Mouse (Mus musculus) lung, postnatal 0 days (tissue): ENCODE results near the gene Rnf217. TPM values are rescaled to one million over a fixed set of nuclear protein-coding genes. Genes with fewer than 3 reads are reported as not detected.
A peak's percentile ranks its signal among the peaks of the same experiment; 100 is the strongest.

ENCODE experiments used
- ATAC-seq: fragments of 200-750 bp; cut with Nextera tagmentation; 2 replicates; pipeline ENCODE4 v1.8.0; 2017; ENCODE audit warnings: moderate library complexity
- DNase-seq: peaks from one replicate; pipeline ENCODE4 v3.0.0-alpha.2; 2016; ENCODE audit warnings: low spot score
- H3K27ac ChIP-seq: fragments of 300-500 bp; sonication (generic); 2 replicates; pipeline ENCODE4 v1.5.1; 2014; ENCODE audit warnings: antibody characterized with exemption, mild to moderate bottlenecking, low read length, mixed read lengths
- H3K27me3 ChIP-seq: fragments of 300-500 bp; sonication (generic); replicated peaks from 2 replicates; pipeline ENCODE4 v1.6.1; 2014; ENCODE audit warnings: low read length, mixed read lengths; ENCODE audit not compliant: insufficient read depth
- H3K36me3 ChIP-seq: fragments of 300-500 bp; sonication (generic); 2 replicates; pipeline ENCODE4 v1.6.1; 2014; ENCODE audit warnings: low read length, mixed read lengths; ENCODE audit not compliant: insufficient read depth
- H3K4me1 ChIP-seq: fragments of 300-500 bp; sonication (generic); 2 replicates; pipeline ENCODE4 v1.6.1; 2014; ENCODE audit warnings: antibody characterized with exemption, low read depth, low read length, mixed read lengths; ENCODE audit not compliant: insufficient read depth
- H3K4me2 ChIP-seq: fragments of 300-500 bp; sonication (generic); replicated peaks from 2 replicates; pipeline ENCODE4 v1.6.1; 2014; ENCODE audit warnings: low read depth, mild to moderate bottlenecking, low read length, moderate library complexity, mixed read lengths
- H3K4me3 ChIP-seq: fragments of 300-500 bp; sonication (generic); 2 replicates; pipeline ENCODE4 v1.5.1; 2014; ENCODE audit warnings: low read depth, low read length
- H3K9ac ChIP-seq: fragments of 300-500 bp; sonication (generic); replicated peaks from 2 replicates; pipeline ENCODE4 v1.6.1; 2014; ENCODE audit warnings: low read depth, mild to moderate bottlenecking
- H3K9me3 ChIP-seq: fragments of 300-500 bp; sonication (generic); 2 replicates; pipeline ENCODE4 v1.6.1; 2016; ENCODE audit warnings: low read length, mixed read lengths
- CTCF ChIP-seq: IDR thresholded peaks from 2 replicates; pipeline ENCODE4 v1.5.1; 2016; ENCODE audit warnings: antibody characterized with exemption, mild to moderate bottlenecking
- EP300 ChIP-seq: IDR thresholded peaks from 2 replicates; pipeline ENCODE4 v1.6.1; 2016; ENCODE audit warnings: antibody characterized with exemption, mild to moderate bottlenecking, control low read depth
- WGBS: fragments of 180-500 bp; shearing (Covaris S2); extraction: QIAGEN DNeasy Blood & Tissue Kit; methylation state at CpG from one replicate; pipeline ENCODE4 v1.1.7; 2014; 5-methylcytosine and 5-hydroxymethylcytosine counted together
- polyA plus RNA-seq: library from polyadenylated mRNA; unstranded; fragments of >200 nt; fragmentation: Nextera tagmentation; extraction: Ambion mirVana; gene quantifications from 2 replicates; pipeline ENCODE4 v1.2.1, GENCODE M21; 2015

Rnf217 gene
- polyA plus RNA-seq, 1 experiment from 2014 or later: 1.6 TPM

GRCm38 (mm10) chr10:31535046-31535445 is 73.9 kb downstream of the Rnf217 start:
- no peak for ATAC-seq
- Histone ChIP-seq H3K9me3 (no peaks in the 10 kb centered on the region), H3K27me3 (no peaks in the 10 kb centered on the region), H3K4me3 (no peak overlapping the region), H3K4me2 (no peak overlapping the region), H3K36me3 (no peaks in the 10 kb centered on the region), H3K27ac (no peak overlapping the region), H3K4me1 (no peaks in the 10 kb centered on the region; the same call in 1 of the 2 replicates), H3K9ac (no peak overlapping the region)
- no peak for DNase-seq
- 94% methylated on average over 2 of the region's 2 CpGs for WGBS
- TF ChIP-seq EP300 (no peak), CTCF (no peak)

GRCm38 (mm10) chr10:31533270-31533826 is 75.6 kb downstream of the Rnf217 start:
- Histone ChIP-seq H3K36me3 (no peaks in the 10 kb centered on the region), H3K9ac (no peak overlapping the region), H3K4me3 (no peak overlapping the region), H3K4me1 (no peaks in the 10 kb centered on the region; the same call in 1 of the 2 replicates), H3K4me2 (no peak overlapping the region), H3K9me3 (no peaks in the 10 kb centered on the region), H3K27me3 (no peaks in the 10 kb centered on the region), H3K27ac (no peak overlapping the region)
- 76% methylated on average over 6 of the region's 6 CpGs for WGBS
- ATAC-seq (no peak), DNase-seq (no peak)
- TF ChIP-seq CTCF (no peak), EP300 (no peak)

- Histone ChIP-seq H3K27ac (no peak overlapping the region), H3K36me3 (no peaks in the 10 kb centered on the region), H3K9me3 (no peaks in the 10 kb centered on the region), H3K27me3 (no peaks in the 10 kb centered on the region), H3K4me3 (no peak overlapping the region), H3K4me1 (no peaks in the 10 kb centered on the region; the same call in 1 of the 2 replicates), H3K9ac (no peak overlapping the region), H3K4me2 (no peak overlapping the region)
- WGBS: 87% methylated on average over 2 of the region's 2 CpGs
- DNase-seq (no peak), ATAC-seq (no peak)
- TF ChIP-seq EP300 (no peak), CTCF (no peak)
Observed at GRCm38 (mm10) chr10:31532782-31533181, 76.2 kb downstream of the Rnf217 start.

- Histone ChIP-seq H3K4me2 (no peak overlapping the region), H3K9ac (no peak overlapping the region), H3K27ac (no peak overlapping the region), H3K36me3 (no peaks in the 10 kb centered on the region), H3K4me3 (no peak overlapping the region), H3K27me3 (no peaks in the 10 kb centered on the region), H3K4me1 (no peaks in the 10 kb centered on the region), H3K9me3 (no peaks in the 10 kb centered on the region)
- DNase-seq: no peak
- ATAC-seq: no peak
- TF ChIP-seq CTCF (no peak), EP300 (no peak)
- WGBS: 53% methylated on average over 6 of the region's 6 CpGs
Observed at GRCm38 (mm10) chr10:31528297-31528984, 80.5 kb downstream of the Rnf217 start.

GRCm38 (mm10) chr10:31525705-31526104 is 83.3 kb downstream of the Rnf217 start:
- WGBS: 75% methylated on average over 3 of the region's 3 CpGs
- Histone ChIP-seq H3K27me3 (no peaks in the 10 kb centered on the region), H3K27ac (no peak overlapping the region), H3K4me3 (no peak overlapping the region), H3K9me3 (no peaks in the 10 kb centered on the region), H3K4me1 (no peaks in the 10 kb centered on the region), H3K9ac (no peak overlapping the region), H3K36me3 (no peaks in the 10 kb centered on the region), H3K4me2 (no peak overlapping the region)
- ATAC-seq: no peak
- no peak for DNase-seq
- no peak for TF ChIP-seq CTCF

GRCm38 (mm10) chr10:31519420-31519819 is 89.6 kb downstream of the Rnf217 start:
- Histone ChIP-seq H3K9me3 (no peaks in the 10 kb centered on the region), H3K4me2 (no peak overlapping the region), H3K9ac (no peak overlapping the region), H3K27ac (no peak overlapping the region), H3K27me3 (no peaks in the 10 kb centered on the region), H3K4me1 (no peaks in the 10 kb centered on the region), H3K4me3 (no peak overlapping the region), H3K36me3 (no peaks in the 10 kb centered on the region)
- TF ChIP-seq EP300 (no peak), CTCF (peak; percentile 64)
- DNase-seq (peak; percentile 25), ATAC-seq (peak; percentile 40)
- WGBS: 72% methylated on average over 1 of the region's 1 CpGs

GRCm38 (mm10) chr10:31518210-31518609 is 90.8 kb downstream of the Rnf217 start:
- Histone ChIP-seq H3K27ac (no peak overlapping the region), H3K9me3 (no peaks in the 10 kb centered on the region), H3K4me1 (no peaks in the 10 kb centered on the region), H3K4me2 (no peak overlapping the region), H3K27me3 (no peaks in the 10 kb centered on the region), H3K9ac (no peak overlapping the region), H3K4me3 (no peak overlapping the region), H3K36me3 (no peaks in the 10 kb centered on the region)
- ATAC-seq (no peak), DNase-seq (no peak)
- WGBS: 91% methylated on average over 4 of the region's 4 CpGs
- TF ChIP-seq CTCF (no peak), EP300 (no peak)
